Mouse (Mus musculus) myocyte (in vitro differentiated cells): Measurements from ENCODE around the gene Gm5565. TPM values are rescaled to one million over a fixed set of nuclear protein-coding genes. Genes with fewer than 3 reads are reported as not detected.
"Not testable (repeated sequence)": the region's sequence is repeated elsewhere in the genome, so short reads cannot be mapped to it uniquely, and the experiment has no call there.

Source experiments
- H3K27me3 ChIP-seq: one replicate; pipeline ENCODE4 v1.6.1; 2011; ENCODE audit not compliant: control insufficient read depth, insufficient read depth, insufficient read length
- H3K36me3 ChIP-seq: one replicate; pipeline ENCODE4 v1.6.1; 2011; ENCODE audit not compliant: control insufficient read depth, insufficient read depth
- H3K4me2 ChIP-seq: one replicate; pipeline ENCODE4 v1.6.1; 2011; ENCODE audit warnings: low read depth, control low read depth
- H3K4me3 ChIP-seq: one replicate; pipeline ENCODE4 v1.5.1; 2011; ENCODE audit warnings: mild to moderate bottlenecking, control low read depth, moderate library complexity
- H3K79me2 ChIP-seq: one replicate; pipeline ENCODE4 v1.6.1; 2011; ENCODE audit not compliant: control insufficient read depth, insufficient read depth
- H3ac ChIP-seq: one replicate; pipeline ENCODE4 v1.6.1; 2011; ENCODE audit not compliant: control insufficient read depth, insufficient read length
- CEBPB ChIP-seq: IDR thresholded peaks from 2 replicates; pipeline ENCODE4 v1.6.1; 2011; ENCODE audit warnings: mild to moderate bottlenecking, moderate library complexity; ENCODE audit not compliant: poor library complexity, insufficient read depth, severe bottlenecking
- E2F4 ChIP-seq: IDR thresholded peaks from one replicate; pipeline ENCODE4 v1.6.1; 2011; ENCODE audit warnings: mild to moderate bottlenecking, control low read depth, moderate library complexity; ENCODE audit not compliant: insufficient read depth
- MAX ChIP-seq: IDR thresholded peaks from one replicate; pipeline ENCODE4 v1.6.1; 2011; ENCODE audit warnings: low read depth, mild to moderate bottlenecking, control low read depth
- MYOD1 ChIP-seq, 3 experiments: IDR thresholded peaks; one replicate each; pipeline ENCODE4 v1.6.1; 2011; ENCODE audit warnings: control low read depth in 2 of 3, low read depth in 2 of 3, mild to moderate bottlenecking in 2 of 3, moderate library complexity in 1 of 3; ENCODE audit not compliant: insufficient read length in 2 of 3, control insufficient read depth in 1 of 3
- MYOG ChIP-seq, 3 experiments: IDR thresholded peaks; one replicate each; pipeline ENCODE4 v1.6.1; 2011; ENCODE audit warnings: control low read depth in 2 of 3, low read depth in 2 of 3, mild to moderate bottlenecking in 2 of 3; ENCODE audit not compliant: insufficient read length in 2 of 3, control insufficient read depth in 1 of 3, insufficient read depth in 1 of 3
- POLR2A ChIP-seq: IDR thresholded peaks from one replicate; pipeline ENCODE4 v1.6.1; 2011; ENCODE audit warnings: low read depth, mild to moderate bottlenecking, control low read depth, moderate library complexity; ENCODE audit not compliant: insufficient read length
- POLR2AphosphoS2 ChIP-seq: IDR thresholded peaks from one replicate; pipeline ENCODE4 v1.6.1; 2011; ENCODE audit warnings: low read depth, control low read depth; ENCODE audit not compliant: insufficient read length
- REST ChIP-seq: IDR thresholded peaks from one replicate; pipeline ENCODE4 v1.6.1; 2011; ENCODE audit warnings: mild to moderate bottlenecking, control low read depth, moderate library complexity; ENCODE audit not compliant: insufficient read depth, insufficient read length
- SRF ChIP-seq: IDR thresholded peaks from one replicate; pipeline ENCODE4 v1.6.1; 2011; ENCODE audit warnings: low read depth; ENCODE audit not compliant: control insufficient read depth, insufficient read length
- TCF12 ChIP-seq: IDR thresholded peaks from one replicate; pipeline ENCODE4 v1.6.1; 2011; ENCODE audit warnings: mild to moderate bottlenecking, control low read depth; ENCODE audit not compliant: poor library complexity, insufficient read depth, severe bottlenecking
- TCF3 ChIP-seq: IDR thresholded peaks from one replicate; pipeline ENCODE4 v1.6.1; 2011; ENCODE audit warnings: low read depth, control low read depth; ENCODE audit not compliant: insufficient read length
- USF1 ChIP-seq: IDR thresholded peaks from one replicate; pipeline ENCODE4 v1.6.1; 2011; ENCODE audit warnings: low read depth, mild to moderate bottlenecking, control low read depth, moderate library complexity
- polyA plus RNA-seq: library from polyadenylated mRNA; unstranded; fragments of >200 nt; fragmentation: generic; extraction: Trizol; gene quantifications from one replicate; pipeline ENCODE4 v1.2.1, GENCODE M21; 2012; ENCODE audit warnings: missing spikeins

The Gm5565 gene
- polyA plus RNA-seq, 1 experiment, result not detected

GRCm38 (mm10) chr5:146172744-146173143, 12.4 kb upstream of the Gm5565 start:
- H3K27me3 ChIP-seq, H3ac ChIP-seq, H3K4me2 ChIP-seq, H3K36me3 ChIP-seq, H3K79me2 ChIP-seq, H3K4me3 ChIP-seq: not testable (repeated sequence)

DNA sequence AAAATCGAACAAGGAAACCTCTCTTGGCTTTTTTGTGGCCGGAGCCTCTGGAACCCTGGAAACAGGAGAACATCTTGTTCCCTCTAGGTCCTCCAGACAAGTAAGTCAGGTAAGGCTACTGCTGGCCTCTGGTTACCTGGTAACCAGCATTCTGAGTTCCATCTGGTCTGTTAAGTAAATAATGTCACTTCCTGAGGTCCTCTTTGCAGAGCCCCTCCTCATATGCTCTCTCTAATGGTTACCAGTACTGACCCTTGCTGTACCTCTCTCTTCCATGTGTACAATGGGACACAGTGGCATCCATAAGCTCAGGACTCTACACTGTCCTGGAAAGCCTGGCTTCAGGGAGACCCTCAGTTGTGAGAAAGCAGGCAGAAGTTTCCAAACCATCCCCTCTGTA, 10.3 kb upstream of the Gm5565 start, which contains the start of gene Gm6309:
Gm6309 (minus strand) TSS at position 101 of the 400 bp plus-strand sequence.
- not testable (repeated sequence) for H3K27me3 ChIP-seq, H3K4me3 ChIP-seq, H3K79me2 ChIP-seq, H3K4me2 ChIP-seq, H3K36me3 ChIP-seq, H3ac ChIP-seq

DNA sequence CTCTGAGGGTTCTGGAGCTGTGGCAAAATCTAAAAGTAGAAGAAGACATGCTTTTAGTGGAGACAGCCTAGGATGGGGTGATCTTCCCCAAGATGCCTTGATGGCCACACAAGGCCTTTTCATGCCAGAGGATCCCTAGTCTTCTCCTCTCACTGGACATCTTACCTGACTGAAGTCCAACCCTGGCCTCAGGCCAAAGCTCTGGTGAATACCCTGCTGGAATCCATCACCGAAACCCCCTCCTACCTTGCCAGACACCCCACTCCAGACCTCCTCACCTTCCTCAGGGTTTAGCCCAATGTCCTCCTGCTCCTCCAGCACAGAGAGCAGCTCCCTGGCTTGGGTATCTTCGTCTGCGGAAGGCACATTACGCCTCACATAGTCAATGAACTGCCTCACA, 2.0 kb downstream of the Gm5565 start:
- not testable (repeated sequence) for H3K79me2 ChIP-seq, H3K4me3 ChIP-seq, H3K36me3 ChIP-seq, H3K27me3 ChIP-seq, H3ac ChIP-seq, H3K4me2 ChIP-seq

GRCm38 (mm10) chr5:146150454-146150853, 9.9 kb downstream of the Gm5565 start:
- no peaks in the 10 kb centered on the region for H3K27me3 ChIP-seq
- H3ac ChIP-seq, result no peak overlapping the region
- H3K36me3 ChIP-seq, result no peaks in the 10 kb centered on the region
- no peaks in the 10 kb centered on the region for H3K79me2 ChIP-seq
- H3K4me2 ChIP-seq, result no peak overlapping the region
- H3K4me3 ChIP-seq, result no peak overlapping the region
- TF ChIP-seq MAX (no peak), MYOD1 (IDR thresholded peaks at IDR 0.05; ENCODE audit: control insufficient read depth in 1 of 3, insufficient read length in 2 of 3, low read depth in 2 of 3) (no peak), SRF (no peak), POLR2A (no peak), TCF3 (no peak), MYOG (IDR thresholded peaks at IDR 0.05; ENCODE audit: control insufficient read depth in 1 of 3, insufficient read depth in 1 of 3, insufficient read length in 2 of 3, low read depth in 2 of 3) (no peak), POLR2AphosphoS2 (no peak), USF1 (no peak), CEBPB (no peak), E2F4 (no peak), TCF12 (no peak), REST (no peak)

GRCm38 (mm10) chr5:146147903-146148302, 12.4 kb downstream of the Gm5565 start:
- TF ChIP-seq TCF3 (no peak), REST (no peak), USF1 (no peak), MYOG (IDR thresholded peaks at IDR 0.05; ENCODE audit: control insufficient read depth in 1 of 3, insufficient read depth in 1 of 3, insufficient read length in 2 of 3, low read depth in 2 of 3) (no peak), CEBPB (no peak), E2F4 (no peak), TCF12 (no peak), MAX (no peak), SRF (no peak)
- no peaks in the 10 kb centered on the region for H3K79me2 ChIP-seq
- H3ac ChIP-seq, result no peak overlapping the region
- H3K4me2 ChIP-seq, result no peak overlapping the region
- no peaks in the 10 kb centered on the region for H3K36me3 ChIP-seq
- no peak overlapping the region for H3K4me3 ChIP-seq
- H3K27me3 ChIP-seq, result no peaks in the 10 kb centered on the region

Other genes starting within 250 kb of the Gm5565 start
- gene Cyp3a25, start 150.9 kb downstream of the Gm5565 start, polyA plus RNA-seq, result not detected
- not detected for gene Cyp3a59, start 81.3 kb downstream of the Gm5565 start, polyA plus RNA-seq
- gene Gm6309, start 10.2 kb upstream of the Gm5565 start, polyA plus RNA-seq, result not detected
- not detected for gene 1700001J03Rik, start 24.8 kb upstream of the Gm5565 start, polyA plus RNA-seq
- 17.2 TPM for gene Rnf6, start 61.0 kb upstream of the Gm5565 start, polyA plus RNA-seq
- gene Cdk8, start 70.7 kb upstream of the Gm5565 start, polyA plus RNA-seq, result 11.0 TPM
- not detected for gene Wasf3, start 224.4 kb upstream of the Gm5565 start, polyA plus RNA-seq